Mouse (Mus musculus) layer of hippocampus, postnatal 36 days (tissue): ENCODE measurements around the gene Invs. TPM values are rescaled to one million over a fixed set of nuclear protein-coding genes. Genes with fewer than 3 reads are reported as not detected.
A peak's percentile ranks its signal among the peaks of the same experiment; 100 is the strongest.

Experiments used
- DNase-seq, 2 experiments: peaks; one replicate each; pipeline ENCODE4 v3.0.0; 2022
- total RNA-seq, 2 experiments: library from RNA; stranded (reverse); gene quantifications; 2 replicates each; pipeline ENCODE4 v1.2.3; 2021

Invs gene
- total RNA-seq, 2 experiments from 2014 or later: 13.3 to 15.5 TPM

GRCm38 (mm10) chr4:48461060-48461459, 181.5 kb downstream of the Invs start:
- DNase-seq: no peak

GRCm38 (mm10) chr4:48470977-48471376, 191.4 kb downstream of the Invs start:
- no peak for DNase-seq

GRCm38 (mm10) chr4:48472052-48472791, 192.7 kb downstream of the Invs start:
- no peak for DNase-seq

GRCm38 (mm10) chr4:48472792-48473650, 193.5 kb downstream of the Invs start, which contains the start of gene Tex10:
Gene Tex10 (minus strand): TSS chr4:48473459.
- peak; percentile 87 to 89 for DNase-seq

- DNase-seq: no peak
Observed at GRCm38 (mm10) chr4:48473651-48474011, 194.1 kb downstream of the Invs start.

GRCm38 (mm10) chr4:48481287-48481686, 201.7 kb downstream of the Invs start:
- DNase-seq: no peak

Other genes with a start within 250 kb of the Invs start
- gene Nr4a3, start 234.6 kb upstream of the Invs start, total RNA-seq: 10 to 100 TPM; 61.9 to 74.0 TPM
- gene Stx17, start 154.8 kb upstream of the Invs start, total RNA-seq: 10 to 100 TPM; 17.5 to 20.6 TPM
- gene Erp44, start 202 bp upstream of the Invs start, total RNA-seq: 10 to 100 TPM; 35.5 to 37.2 TPM
- gene Tex10, start 193.7 kb downstream of the Invs start, total RNA-seq: 10 to 100 TPM; 28.0 to 29.2 TPM